Mouse (Mus musculus) heart, postnatal 10 days (tissue): Measurements from ENCODE around the gene Nr2e1. TPM values are rescaled to one million over a fixed set of nuclear protein-coding genes. Genes with fewer than 3 reads are reported as not detected.

Experiments used
- DNase-seq, 2 experiments: peaks; one replicate each; pipeline ENCODE4 v3.0.0; 2021
- intact Hi-C: fragments of 180-260 bp; cut with DNase I; formaldehyde crosslinking; loops from one replicate; pipeline ENCODE4 v1.15.1; 2025
- total RNA-seq, 2 experiments: library from RNA; stranded (reverse); gene quantifications; 2 replicates each; pipeline ENCODE4 v1.2.3; 2021

Nr2e1 gene
- total RNA-seq, 2 experiments from 2014 or later, result not detected

- intact Hi-C loops, result no loop called here
- DNase-seq, result no peak
These were observed 23.7 kb downstream of the Nr2e1 start for GRCm38 (mm10) chr10:42559581-42560200.

- intact Hi-C loops, result no loop called here
- no peak for DNase-seq
These were observed 36.9 kb downstream of the Nr2e1 start for GRCm38 (mm10) chr10:42546507-42546906.

- no peak for DNase-seq
- intact Hi-C loops, result no loop called here
These were observed 37.5 kb downstream of the Nr2e1 start for GRCm38 (mm10) chr10:42545707-42546503.

GRCm38 (mm10) chr10:42537571-42538316 lies 45.7 kb downstream of the Nr2e1 start:
- no peak for DNase-seq
- intact Hi-C loops, result no loop called here

GRCm38 (mm10) chr10:42533836-42534453 lies 49.5 kb downstream of the Nr2e1 start:
- intact Hi-C loops, result no loop called here

GRCm38 (mm10) chr10:42525682-42526081 lies 57.8 kb downstream of the Nr2e1 start:
- intact Hi-C loops, result no loop called here
- DNase-seq, result no peak

More at GRCm38 (mm10) chr10:42533836-42534453, 49.5 kb downstream of the Nr2e1 start:
- no peak for DNase-seq

- no peak for DNase-seq
- intact Hi-C loops, result no loop called here
These were observed 59.8 kb downstream of the Nr2e1 start for GRCm38 (mm10) chr10:42523556-42524162.

- intact Hi-C loops, result no loop called here
- no peak for DNase-seq
These were observed 60.5 kb downstream of the Nr2e1 start for GRCm38 (mm10) chr10:42522912-42523311.

GRCm38 (mm10) chr10:42521315-42521981 lies 62.0 kb downstream of the Nr2e1 start:
- DNase-seq, result no peak
- intact Hi-C loops, result no loop called here

GRCm38 (mm10) chr10:42518363-42518762 lies 65.1 kb downstream of the Nr2e1 start:
- intact Hi-C loops, result loop anchor here (2.0 kb wide), 1 partner anchor 14 kb away; no protein-coding TSS in a partner anchor
- DNase-seq, result no peak

- intact Hi-C loops, result no loop called here
- no peak for DNase-seq
These were observed 69.3 kb downstream of the Nr2e1 start for GRCm38 (mm10) chr10:42514125-42514524.

Other genes with a start within 250 kb of the Nr2e1 start
- 10 to 100 TPM; 25.4 to 26.6 TPM for gene Afg1l, start 105.1 kb downstream of the Nr2e1 start, total RNA-seq
- 100 to 1,000 TPM; 205 to 214 TPM for gene Snx3, start 81.6 kb downstream of the Nr2e1 start, total RNA-seq
- gene Ostm1, start 190 bp upstream of the Nr2e1 start, total RNA-seq, result 10 to 100 TPM; 19.6 to 20.1 TPM
- 10 to 100 TPM; 30.1 to 34.3 TPM for gene Sec63, start 177.9 kb upstream of the Nr2e1 start, total RNA-seq